9 mouse cellular contexts compared by ENCODE assay signal in genomic region chr1:191461811-191462491, GRCm38 (mm10). TPM values are rescaled to one million over a fixed set of nuclear protein-coding genes. Genes with fewer than 3 reads are reported as not detected.
DNase-seq lines count a peak whose midpoint lies in the region; ATAC-seq lines count a peak whose summit lies in the region.
"Had no signal": no experiment of that assay in that cellular context is flagged by ENCODE, and none has a peak within 500 bp of the region (broad histone marks: within the 10 kb centered on the region; RNA-seq: fewer than 3 reads in every experiment).

No protein-coding gene starts in this region.

- DNase-seq in liver, embryonic 11.5 days (ENCODE audit: low spot score) = no peak
- no peak for DNase-seq in liver
- DNase-seq in kidney, adult 9 months = peak; percentile 59
- DNase-seq in lung, postnatal 25 days (ENCODE audit: low spot score) = peak; percentile 76
- no peak for DNase-seq in testis, postnatal 10 days (ENCODE audit: low spot score)
- no peak for DNase-seq in right cerebral cortex, postnatal 14 days
- no peak for DNase-seq in urinary bladder, adult 2 months (ENCODE audit: low spot score)

- H3K9ac ChIP-seq in liver, embryonic 11.5 days (ENCODE audit: low read depth, low read length) = no peak overlapping the region
- H3K9ac ChIP-seq in heart, embryonic 12.5 days = 0 out of 2 replicates have a peak overlapping the region, but pooled peaks have one; percentile 7

- no peak overlapping the region for H3K27ac ChIP-seq in liver, embryonic 11.5 days (ENCODE audit: low read depth, low read length)
- peak overlapping the region; percentile 93 for H3K27ac ChIP-seq in heart, embryonic 12.5 days (ENCODE audit: poor library complexity, severe bottlenecking)

- no peak overlapping the region for H3K4me3 ChIP-seq in liver, embryonic 11.5 days (ENCODE audit: low read depth, low read length)
- peak overlapping the region; percentile 6; the same call in 1 of the 2 replicates for H3K4me3 ChIP-seq in heart, embryonic 12.5 days

- 0 out of 2 replicates have a peak, but pooled peaks have one; percentile 34 for ATAC-seq in liver, embryonic 11.5 days (replicated peaks; ENCODE audit: low FRiP score)
- peak; percentile 87 for ATAC-seq in heart, embryonic 12.5 days (ENCODE audit: insufficient number of reproducible peaks, low FRiP score)

- peaks cover 5% of the 10 kb centered on the region for H3K4me1 ChIP-seq in liver, embryonic 11.5 days (replicated peaks; ENCODE audit: control insufficient read depth, insufficient read depth, low read length)
- H3K4me1 ChIP-seq in heart, embryonic 12.5 days (replicated peaks) = peaks cover 86% of the 10 kb centered on the region

- WGBS in liver, embryonic 11.5 days = 34% methylated on average over 9 of the region's 9 CpGs
- 5% methylated on average over 9 of the region's 9 CpGs for WGBS in heart, embryonic 12.5 days

- H3K27me3 ChIP-seq in liver, embryonic 11.5 days (replicated peaks; ENCODE audit: control insufficient read depth, insufficient read depth, low read length) = no peaks in the 10 kb centered on the region
- no peaks in the 10 kb centered on the region for H3K27me3 ChIP-seq in heart, embryonic 12.5 days (replicated peaks)
- H3K27me3 ChIP-seq: CH12.LX had no signal

- 0 out of 2 replicates have a peak overlapping the region, but pooled peaks have one; percentile 2 for H3K4me2 ChIP-seq in liver, embryonic 11.5 days
- peak overlapping the region; percentile 54 for H3K4me2 ChIP-seq in heart, embryonic 12.5 days

- no peaks in the 10 kb centered on the region for H3K9me3 ChIP-seq in liver, embryonic 11.5 days (ENCODE audit: control insufficient read depth, low read length)
- H3K9me3 ChIP-seq in heart, embryonic 12.5 days (replicated peaks) = peaks cover 5% of the 10 kb centered on the region; the same call in 1 of the 2 replicates

- no peaks in the 10 kb centered on the region for H3K36me3 ChIP-seq in liver, embryonic 11.5 days (ENCODE audit: control insufficient read depth, insufficient read depth, low read length)
- H3K36me3 ChIP-seq in heart, embryonic 12.5 days = no peaks in the 10 kb centered on the region

RNA-seq across cellular contexts. Expression of gene Ppp2r5a, which starts 58.9 kb away (rescaled TPM):
- polyA plus RNA-seq in liver, embryonic 11.5 days (2014; fragmentation: Nextera tagmentation; extraction: Ambion mirVana) = 32.4 and 39.9 TPM in 2 replicates
- polyA plus RNA-seq in heart, embryonic 12.5 days (2016; fragmentation: Nextera tagmentation; extraction: Ambion mirVana) = 43.0 and 45.6 TPM in 2 replicates
- polyA plus RNA-seq in urinary bladder, adult 2 months (2012; rRNA removed) = 71.1 and 76.4 TPM in 2 replicates

Comparison
In these comparisons a context has a peak if more than half of its experiments do, and no peak if none do; other contexts are left out.
1. DNase-seq: peak in kidney, adult 9 months (single experiment) and lung, postnatal 25 days (single experiment); none in liver, embryonic 11.5 days (single experiment), liver (single experiment), testis, postnatal 10 days (single experiment), right cerebral cortex, postnatal 14 days (single experiment) and urinary bladder, adult 2 months (single experiment).